Mouse (Mus musculus) hindbrain, embryonic 14.5 days (tissue): Measurements from ENCODE around the gene Snx11. TPM values are rescaled to one million over a fixed set of nuclear protein-coding genes. Genes with fewer than 3 reads are reported as not detected.
"Not testable (repeated sequence)": the region's sequence is repeated elsewhere in the genome, so short reads cannot be mapped to it uniquely, and the experiment has no call there.

Source experiments
- ATAC-seq: fragments of 200-750 bp; cut with Nextera tagmentation; 2 replicates; pipeline ENCODE4 v1.8.0; 2017; ENCODE audit warnings: moderate number of reproducible peaks, mild to moderate bottlenecking, moderate TSS enrichment, moderate library complexity; ENCODE audit not compliant: low FRiP score
- DNase-seq: peaks from one replicate; pipeline ENCODE4 v3.0.0-alpha.2; 2015; ENCODE audit warnings: low spot score
- H3K27ac ChIP-seq: fragments of 300-500 bp; sonication (generic); 2 replicates; pipeline ENCODE4 v1.5.1; 2014; ENCODE audit warnings: mild to moderate bottlenecking, moderate library complexity
- H3K27me3 ChIP-seq: fragments of 300-500 bp; sonication (generic); 2 replicates; pipeline ENCODE4 v1.6.1; 2014; ENCODE audit warnings: mild to moderate bottlenecking, low read length, mixed read lengths; ENCODE audit not compliant: control insufficient read depth, insufficient read depth
- H3K36me3 ChIP-seq: fragments of 300-500 bp; sonication (generic); replicated peaks from 2 replicates; pipeline ENCODE4 v1.6.1; 2014; ENCODE audit not compliant: control insufficient read depth, insufficient read depth
- H3K4me1 ChIP-seq: fragments of 300-500 bp; sonication (generic); replicated peaks from 2 replicates; pipeline ENCODE4 v1.6.1; 2014; ENCODE audit warnings: antibody characterized with exemption, low read length, mixed read lengths; ENCODE audit not compliant: control insufficient read depth, insufficient read depth
- H3K4me2 ChIP-seq: fragments of 300-500 bp; sonication (generic); replicated peaks from 2 replicates; pipeline ENCODE4 v1.6.1; 2014; ENCODE audit warnings: mild to moderate bottlenecking, moderate library complexity
- H3K4me3 ChIP-seq: fragments of 300-500 bp; sonication (generic); replicated peaks from 2 replicates; pipeline ENCODE4 v1.5.1; 2014; ENCODE audit warnings: mild to moderate bottlenecking, low read length
- H3K9ac ChIP-seq: fragments of 300-500 bp; sonication (generic); 2 replicates; pipeline ENCODE4 v1.6.1; 2014
- H3K9me3 ChIP-seq: fragments of 300-500 bp; sonication (generic); 2 replicates; pipeline ENCODE4 v1.6.1; 2016; ENCODE audit warnings: low read length; ENCODE audit not compliant: control insufficient read depth
- WGBS: fragments of 180-500 bp; shearing (Covaris S2); extraction: QIAGEN DNeasy Blood & Tissue Kit; methylation state at CpG from one replicate; pipeline ENCODE4 v1.1.7; 2014; 5-methylcytosine and 5-hydroxymethylcytosine counted together
- polyA plus RNA-seq: library from polyadenylated mRNA; unstranded; fragments of >200 nt; fragmentation: Nextera tagmentation; extraction: Ambion mirVana; gene quantifications from 2 replicates; pipeline ENCODE4 v1.2.1, GENCODE M21; 2014

Gene Snx11
- polyA plus RNA-seq, 1 experiment from 2014 or later: 42.5 TPM

DNA sequence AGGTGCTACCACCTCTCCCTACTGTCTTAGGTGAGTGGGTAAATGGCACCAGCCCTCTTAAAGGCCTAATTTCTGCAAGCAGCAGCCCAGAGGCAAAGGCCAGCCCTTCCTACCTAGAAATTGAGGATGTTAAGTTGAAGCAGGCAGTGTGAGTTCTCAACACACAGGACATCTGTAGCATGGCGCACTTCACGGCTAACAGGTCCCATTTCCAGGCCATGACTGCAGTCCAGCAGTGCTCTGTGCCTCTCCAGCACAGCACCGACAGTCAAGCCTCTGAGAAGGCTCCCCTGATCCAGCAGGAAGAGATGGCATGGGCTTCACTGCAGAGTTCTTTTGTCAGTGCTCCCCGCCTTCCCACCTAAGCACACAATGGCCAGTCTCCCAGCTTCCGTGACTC lies 39.6 kb upstream of the Snx11 start:
- Histone ChIP-seq H3K27ac (no peak overlapping the region), H3K27me3 (no peaks in the 10 kb centered on the region), H3K9me3 (no peaks in the 10 kb centered on the region), H3K4me2 (no peak overlapping the region), H3K4me3 (no peak overlapping the region), H3K4me1 (no peaks in the 10 kb centered on the region), H3K9ac (no peak overlapping the region), H3K36me3 (peaks cover 99% of the 10 kb centered on the region)
- 65% methylated on average over 5 of the region's 5 CpGs for WGBS
- DNase-seq (no peak), ATAC-seq (no peak)

DNA sequence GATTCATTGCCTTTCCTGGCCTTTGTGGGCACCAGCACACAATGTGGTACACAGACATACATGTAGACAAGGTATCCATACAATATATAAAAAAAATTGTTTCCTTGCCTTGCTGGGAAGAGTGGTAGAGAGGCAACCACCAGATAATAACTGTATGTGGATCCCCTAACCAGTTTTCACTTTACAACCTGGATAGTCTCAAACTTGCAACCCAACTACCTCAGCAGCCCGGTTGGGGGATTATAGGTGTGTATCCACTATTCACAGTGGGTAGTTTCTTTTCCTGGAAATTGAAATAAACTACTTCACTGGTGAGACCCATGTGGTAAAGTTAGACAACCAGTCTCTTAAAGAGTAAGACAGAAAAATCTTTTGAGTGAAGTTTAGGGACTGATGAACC lies 39.1 kb upstream of the Snx11 start:
- no peaks in the 10 kb centered on the region for H3K9me3 ChIP-seq
- H3K36me3 ChIP-seq: peaks cover 99% of the 10 kb centered on the region
- H3K9ac ChIP-seq: no peak overlapping the region
- no peak overlapping the region for H3K27ac ChIP-seq
- ATAC-seq (no peak), DNase-seq (no peak)
- WGBS: 97% methylated on average over 1 of the region's 1 CpGs
- no peaks in the 10 kb centered on the region for H3K27me3 ChIP-seq
- no peak overlapping the region for H3K4me2 ChIP-seq
- H3K4me1 ChIP-seq: no peaks in the 10 kb centered on the region
- H3K4me3 ChIP-seq: no peak overlapping the region

DNA sequence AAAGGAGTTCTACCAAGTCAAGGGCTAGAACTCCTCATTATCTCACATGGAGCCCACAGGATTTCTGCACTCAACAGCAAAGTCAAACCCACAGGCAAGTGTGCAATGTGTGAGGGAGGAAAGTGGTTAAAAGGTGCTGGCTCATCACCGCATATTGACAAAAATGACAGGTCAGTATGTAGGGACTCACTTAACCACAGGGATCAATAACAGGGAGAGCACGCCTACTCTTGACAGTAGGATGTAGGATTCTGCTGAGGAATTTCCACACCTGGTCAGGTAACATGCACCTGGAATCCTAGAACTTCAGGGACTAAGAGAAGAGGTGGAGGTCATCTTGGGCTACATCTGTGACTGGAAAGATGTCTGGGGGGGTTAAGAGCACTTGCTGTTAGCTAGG lies 38.5 kb upstream of the Snx11 start:
- Histone ChIP-seq H3K9ac (no peak overlapping the region), H3K27ac (no peak overlapping the region), H3K9me3 (no peaks in the 10 kb centered on the region), H3K36me3 (peaks cover 98% of the 10 kb centered on the region), H3K4me3 (no peak overlapping the region), H3K4me2 (no peak overlapping the region), H3K27me3 (no peaks in the 10 kb centered on the region), H3K4me1 (no peaks in the 10 kb centered on the region)
- no peak for ATAC-seq
- DNase-seq: no peak
- 97% methylated on average over 2 of the region's 2 CpGs for WGBS

DNA sequence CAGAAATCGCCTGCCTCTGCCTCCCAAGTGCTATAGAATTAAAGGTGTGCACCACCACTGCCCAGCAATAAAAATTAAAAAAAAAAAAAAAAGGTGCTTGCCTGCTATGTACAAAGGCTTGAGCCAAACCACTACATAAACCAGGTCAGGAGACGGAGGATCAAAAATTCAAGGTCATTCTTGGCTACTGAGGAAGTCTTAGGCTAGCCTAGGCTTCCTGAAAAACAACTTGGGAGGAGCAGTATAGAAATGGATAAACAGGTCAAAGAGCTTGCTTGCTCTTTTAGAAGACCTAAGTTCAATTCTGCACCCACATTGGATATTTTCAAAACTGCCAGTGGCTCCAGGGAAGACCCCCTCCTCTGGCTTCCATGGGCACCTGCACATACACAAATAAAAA lies 37.1 kb upstream of the Snx11 start:
- H3K36me3 ChIP-seq: peaks cover 97% of the 10 kb centered on the region
- H3K4me2 ChIP-seq: no peak overlapping the region
- DNase-seq (no peak), ATAC-seq (no peak)
- H3K9me3 ChIP-seq: no peaks in the 10 kb centered on the region
- no peak overlapping the region for H3K27ac ChIP-seq
- H3K9ac ChIP-seq: no peak overlapping the region
- no peaks in the 10 kb centered on the region for H3K4me1 ChIP-seq
- H3K4me3 ChIP-seq: no peak overlapping the region
- 89% methylated on average over 2 of the region's 2 CpGs for WGBS
- H3K27me3 ChIP-seq: no peaks in the 10 kb centered on the region

- DNase-seq (no peak), ATAC-seq (no peak)
- no peak overlapping the region for H3K4me3 ChIP-seq
- H3K36me3 ChIP-seq: peaks cover 97% of the 10 kb centered on the region
- H3K27me3 ChIP-seq: no peaks in the 10 kb centered on the region
- no peaks in the 10 kb centered on the region for H3K4me1 ChIP-seq
- WGBS: 92% methylated on average over 5 of the region's 5 CpGs
- H3K4me2 ChIP-seq: no peak overlapping the region
- H3K9me3 ChIP-seq: no peaks in the 10 kb centered on the region
- no peak overlapping the region for H3K9ac ChIP-seq
- no peak overlapping the region for H3K27ac ChIP-seq
Measured at GRCm38 (mm10) chr11:96813920-96814319, 36.6 kb upstream of the Snx11 start.

GRCm38 (mm10) chr11:96813455-96813854 lies 36.1 kb upstream of the Snx11 start:
- DNase-seq: no peak
- Histone ChIP-seq H3K27ac (no peak overlapping the region), H3K9me3 (no peaks in the 10 kb centered on the region), H3K9ac (no peak overlapping the region), H3K27me3 (no peaks in the 10 kb centered on the region), H3K4me3 (no peak overlapping the region), H3K4me2 (no peak overlapping the region), H3K36me3 (peaks cover 97% of the 10 kb centered on the region), H3K4me1 (no peaks in the 10 kb centered on the region)
- WGBS: 88% methylated on average over 4 of the region's 4 CpGs
- no peak for ATAC-seq

GRCm38 (mm10) chr11:96811188-96811587 lies 33.8 kb upstream of the Snx11 start:
- peaks cover 97% of the 10 kb centered on the region for H3K36me3 ChIP-seq
- DNase-seq, H3K9me3 ChIP-seq, H3K4me2 ChIP-seq, H3K27me3 ChIP-seq, H3K27ac ChIP-seq, ATAC-seq, H3K4me1 ChIP-seq, H3K9ac ChIP-seq, H3K4me3 ChIP-seq: not testable (repeated sequence)
- 91% methylated on average over 1 of the region's 1 CpGs for WGBS

- H3K36me3 ChIP-seq: peaks cover 97% of the 10 kb centered on the region
- 88% methylated on average over 6 of the region's 6 CpGs for WGBS
- no peak for ATAC-seq
Measured at GRCm38 (mm10) chr11:96809562-96810235, 32.3 kb upstream of the Snx11 start.

GRCm38 (mm10) chr11:96808066-96808465 lies 30.7 kb upstream of the Snx11 start:
- peaks cover 97% of the 10 kb centered on the region for H3K36me3 ChIP-seq
- WGBS: 68% methylated on average over 1 of the region's 1 CpGs
- no peak for DNase-seq

More at GRCm38 (mm10) chr11:96809562-96810235, 32.3 kb upstream of the Snx11 start:
- Histone ChIP-seq H3K9me3 (no peaks in the 10 kb centered on the region), H3K4me3 (no peak overlapping the region), H3K4me1 (no peaks in the 10 kb centered on the region), H3K27ac (no peak overlapping the region), H3K27me3 (no peaks in the 10 kb centered on the region), H3K4me2 (no peak overlapping the region), H3K9ac (no peak overlapping the region)
- DNase-seq: no peak

DNA sequence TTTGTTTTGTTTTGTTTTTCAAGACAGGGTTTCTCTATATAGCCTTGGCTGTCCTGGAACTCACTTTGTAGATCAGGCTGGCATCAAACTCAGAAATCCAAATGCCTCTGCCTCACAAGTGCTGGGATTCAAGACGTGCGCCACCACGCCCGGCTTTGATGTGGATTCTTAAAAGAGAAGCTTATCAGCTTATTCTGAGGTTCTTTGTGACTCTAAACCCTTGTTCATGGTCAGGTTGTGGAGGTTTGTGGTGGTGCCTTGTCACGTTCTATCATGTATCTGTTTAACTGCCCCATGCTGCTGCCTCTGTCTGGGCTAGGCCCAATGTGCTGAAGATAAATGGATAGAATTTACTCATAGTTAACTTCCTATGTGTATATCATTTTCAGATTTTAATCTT lies 28.2 kb upstream of the Snx11 start:
- Histone ChIP-seq H3K36me3 (peaks cover 100% of the 10 kb centered on the region), H3K9me3 (no peaks in the 10 kb centered on the region), H3K27ac (no peak overlapping the region), H3K4me1 (no peaks in the 10 kb centered on the region), H3K9ac (no peak overlapping the region), H3K4me2 (no peak overlapping the region), H3K27me3 (no peaks in the 10 kb centered on the region), H3K4me3 (no peak overlapping the region)
- WGBS: 96% methylated on average over 5 of the region's 5 CpGs
- DNase-seq (no peak), ATAC-seq (no peak)

More at GRCm38 (mm10) chr11:96808066-96808465, 30.7 kb upstream of the Snx11 start:
- H3K4me1 ChIP-seq: no peaks in the 10 kb centered on the region
- no peaks in the 10 kb centered on the region for H3K9me3 ChIP-seq
- H3K4me3 ChIP-seq: no peak overlapping the region
- no peak overlapping the region for H3K9ac ChIP-seq
- no peak overlapping the region for H3K27ac ChIP-seq
- H3K4me2 ChIP-seq: no peak overlapping the region
- ATAC-seq: no peak
- no peaks in the 10 kb centered on the region for H3K27me3 ChIP-seq
